Mouse (Mus musculus) heart, adult 2 months (tissue): ENCODE measurements around the gene Gm7102.

ENCODE experiments used
- CTCF ChIP-seq: fragments of 200-600 bp; IDR thresholded peaks from 2 replicates; pipeline ENCODE4 v1.8.1; 2022; ENCODE audit warnings: antibody characterized with exemption, mild to moderate bottlenecking, moderate library complexity
- EP300 ChIP-seq: fragments of 200-500 bp; IDR thresholded peaks from 2 replicates; pipeline ENCODE4 v1.6.1; 2011; ENCODE audit warnings: low read depth, low read length, control low read depth; ENCODE audit not compliant: insufficient read depth
- POLR2A ChIP-seq: fragments of 200-500 bp; IDR thresholded peaks from 2 replicates; pipeline ENCODE4 v1.6.1; 2011; ENCODE audit warnings: mild to moderate bottlenecking, low read depth, low read length, control low read depth; ENCODE audit not compliant: insufficient read depth

DNA sequence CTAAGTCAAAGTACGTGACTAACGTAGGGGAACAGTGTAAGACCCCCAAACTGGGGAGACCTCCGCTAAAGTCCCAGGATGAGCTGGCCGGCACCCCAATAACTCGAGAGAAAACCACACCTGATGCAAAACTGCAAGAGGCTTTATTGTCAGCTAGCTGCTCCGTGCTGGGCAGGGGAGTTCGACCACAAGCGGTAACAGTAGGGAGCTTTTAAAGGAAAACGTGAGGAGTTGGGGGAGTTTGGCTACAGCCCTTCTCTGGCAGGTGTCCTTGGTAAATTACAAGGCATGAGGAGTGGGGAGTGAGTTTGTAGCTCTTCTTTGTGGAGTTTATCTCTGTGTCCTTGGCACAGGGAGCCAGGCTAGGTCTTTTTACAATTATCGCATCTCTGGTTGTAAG, 23.7 kb upstream of the Gm7102 start:
- TF ChIP-seq EP300 (no peak), CTCF (no peak), POLR2A (no peak)
